Mouse (Mus musculus): ENCODE results near the gene Strn4. TPM values are rescaled to one million over a fixed set of nuclear protein-coding genes. Genes with fewer than 3 reads are reported as not detected.

Gene Strn4
- total RNA-seq, 2 experiments from 2014 or later, result 258 to 281 TPM

- DNase-seq (ENCODE audit: low spot score in 2 of 2), result peak; percentile 99 to 100
These were observed 59.1 kb downstream of the Strn4 start for GRCm38 (mm10) chr7:16874756-16875309.

GRCm38 (mm10) chr7:16875310-16875325, 59.4 kb downstream of the Strn4 start, which contains the start of gene Dact3:
Gene Dact3 (plus strand): TSS chr7:16875317.
- no peak for DNase-seq (ENCODE audit: low spot score in 2 of 2)

- no peak for DNase-seq (ENCODE audit: low spot score in 2 of 2)
These were observed 59.6 kb downstream of the Strn4 start for GRCm38 (mm10) chr7:16875326-16875725.

GRCm38 (mm10) chr7:16876006-16876405, 60.3 kb downstream of the Strn4 start:
- no peak for DNase-seq (ENCODE audit: low spot score in 2 of 2)

GRCm38 (mm10) chr7:16876608-16877007, 60.9 kb downstream of the Strn4 start:
- peak in 1 of 2 experiments; percentile 24 for DNase-seq (ENCODE audit: low spot score in 2 of 2)

GRCm38 (mm10) chr7:16877717-16878116, 62.0 kb downstream of the Strn4 start:
- DNase-seq (ENCODE audit: low spot score in 2 of 2), result no peak

- DNase-seq (ENCODE audit: low spot score in 2 of 2), result peak in 1 of 2 experiments; percentile 25
These were observed 64.3 kb downstream of the Strn4 start for GRCm38 (mm10) chr7:16879796-16880547.

GRCm38 (mm10) chr7:16880615-16881014, 64.9 kb downstream of the Strn4 start:
- no peak for DNase-seq (ENCODE audit: low spot score in 2 of 2)

- no peak for DNase-seq (ENCODE audit: low spot score in 2 of 2)
These were observed 67.5 kb downstream of the Strn4 start for GRCm38 (mm10) chr7:16883162-16883561.

GRCm38 (mm10) chr7:16884334-16884733, 68.6 kb downstream of the Strn4 start:
- DNase-seq (ENCODE audit: low spot score in 2 of 2), result no peak

GRCm38 (mm10) chr7:16885271-16885776, 69.6 kb downstream of the Strn4 start:
- no peak for DNase-seq (ENCODE audit: low spot score in 2 of 2)

- no peak for DNase-seq (ENCODE audit: low spot score in 2 of 2)
These were observed 70.2 kb downstream of the Strn4 start for GRCm38 (mm10) chr7:16885905-16886304.

Other genes with a start within 250 kb of the Strn4 start
- 100 to 1,000 TPM; 129 to 133 TPM for gene Arhgap35, start 200.9 kb upstream of the Strn4 start, total RNA-seq (2021)
- not detected for gene Ceacam15, start 140.2 kb upstream of the Strn4 start, total RNA-seq (2021)
- gene Ceacam9, start 94.0 kb upstream of the Strn4 start, total RNA-seq (2021), result under 1 TPM in 1 of 2 experiments, not detected in 1; 0.40 TPM
- gene Ap2s1, start 77.5 kb upstream of the Strn4 start, total RNA-seq (2021), result 100 to 1,000 TPM; 227 to 260 TPM
- 1 to 10 TPM; 2.9 to 4.2 TPM for gene Slc1a5, start 34.5 kb upstream of the Strn4 start, total RNA-seq (2021)
- 10 to 100 TPM; 51.3 to 56.2 TPM for gene Fkrp, start 843 bp downstream of the Strn4 start, total RNA-seq (2021)
- gene Prkd2, start 27.0 kb downstream of the Strn4 start, total RNA-seq (2021), result 1 to 10 TPM; 5.6 to 7.8 TPM
- 100 to 1,000 TPM; 186 to 201 TPM for gene Dact3, start 59.4 kb downstream of the Strn4 start, total RNA-seq (2021)
- 1 to 10 TPM; 2.9 to 3.4 TPM for gene Gng8, start 75.9 kb downstream of the Strn4 start, total RNA-seq (2021)
- under 1 TPM in 1 of 2 experiments, not detected in 1; 0.12 TPM for gene Ptgir, start 90.6 kb downstream of the Strn4 start, total RNA-seq (2021)
- gene Calm3, start 108.2 kb downstream of the Strn4 start, total RNA-seq (2021), result 1,000 to 10,000 TPM; 1,746 to 1,798 TPM
- 100 to 1,000 TPM; 291 to 326 TPM for gene Pnmal2, start 128.8 kb downstream of the Strn4 start, total RNA-seq (2021)
- gene Pnmal1, start 143.8 kb downstream of the Strn4 start, total RNA-seq (2021), result 100 to 1,000 TPM; 112 to 119 TPM
- 10 to 100 TPM; 61.0 to 65.7 TPM for gene Gm42372, start 167.2 kb downstream of the Strn4 start, total RNA-seq (2021)
- gene Ccdc8, start 176.8 kb downstream of the Strn4 start, total RNA-seq (2021), result 1 to 10 TPM; 2.1 to 2.6 TPM
- gene Ppp5c, start 212.0 kb downstream of the Strn4 start, total RNA-seq (2021), result 100 to 1,000 TPM; 147 to 181 TPM
- gene Hif3a, start 246.5 kb downstream of the Strn4 start, total RNA-seq (2021), result 1 to 10 TPM; 3.1 to 3.2 TPM

Data from left cerebral cortex, adult 18-20 months (tissue).